Mouse (Mus musculus) kidney, postnatal 0 days (tissue): ENCODE measurements around the gene Prkn. TPM values are rescaled to one million over a fixed set of nuclear protein-coding genes. Genes with fewer than 3 reads are reported as not detected.

Experiments
- ATAC-seq: fragments of 200-750 bp; cut with Nextera tagmentation; replicated peaks from 2 replicates; pipeline ENCODE4 v1.8.0; 2017; ENCODE audit warnings: low read depth, moderate number of reproducible peaks, moderate TSS enrichment, moderate library complexity; ENCODE audit not compliant: low FRiP score
- DNase-seq: peaks from one replicate; pipeline ENCODE4 v3.0.0-alpha.2; 2016; ENCODE audit warnings: low spot score
- H3K27ac ChIP-seq: fragments of 300-500 bp; sonication (generic); 2 replicates; pipeline ENCODE4 v1.5.1; 2014; ENCODE audit warnings: mild to moderate bottlenecking
- H3K27me3 ChIP-seq: fragments of 300-500 bp; sonication (generic); 2 replicates; pipeline ENCODE4 v1.6.1; 2014; ENCODE audit warnings: low read length, mixed read lengths; ENCODE audit not compliant: insufficient read depth
- H3K36me3 ChIP-seq: fragments of 300-500 bp; sonication (generic); 2 replicates; pipeline ENCODE4 v1.6.1; 2014; ENCODE audit warnings: low read length, mixed read lengths; ENCODE audit not compliant: insufficient read depth
- H3K4me1 ChIP-seq: fragments of 300-500 bp; sonication (generic); replicated peaks from 2 replicates; pipeline ENCODE4 v1.6.1; 2014; ENCODE audit warnings: antibody characterized with exemption, low read length, mixed read lengths; ENCODE audit not compliant: insufficient read depth
- H3K4me2 ChIP-seq: fragments of 300-500 bp; sonication (generic); 2 replicates; pipeline ENCODE4 v1.6.1; 2014; ENCODE audit warnings: mild to moderate bottlenecking, low read length, moderate library complexity, mixed read lengths
- H3K4me3 ChIP-seq: fragments of 300-500 bp; sonication (generic); replicated peaks from 2 replicates; pipeline ENCODE4 v1.5.1; 2014; ENCODE audit warnings: low read depth, low read length
- H3K9ac ChIP-seq: fragments of 300-500 bp; sonication (generic); 2 replicates; pipeline ENCODE4 v1.6.1; 2014; ENCODE audit warnings: low read depth, low read length
- H3K9me3 ChIP-seq: fragments of 300-500 bp; sonication (generic); replicated peaks from 2 replicates; pipeline ENCODE4 v1.6.1; 2016; ENCODE audit warnings: low read length, inconsistent platforms, mixed read lengths
- CTCF ChIP-seq: IDR thresholded peaks from 2 replicates; pipeline ENCODE4 v1.5.1; 2016; ENCODE audit warnings: antibody characterized with exemption, low read depth, mild to moderate bottlenecking, moderate library complexity
- WGBS: fragments of 180-500 bp; shearing (Covaris S2); extraction: QIAGEN DNeasy Blood & Tissue Kit; methylation state at CpG from one replicate; pipeline ENCODE4 v1.1.7; 2014; 5-methylcytosine and 5-hydroxymethylcytosine counted together
- polyA plus RNA-seq: library from polyadenylated mRNA; unstranded; fragments of >200 nt; fragmentation: Nextera tagmentation; extraction: Ambion mirVana; gene quantifications from 2 replicates; pipeline ENCODE4 v1.2.1, GENCODE M21; 2015

Prkn gene
- polyA plus RNA-seq, 1 experiment from 2014 or later, result 3.6 TPM

GRCm38 (mm10) chr17:12031203-12031942 lies 1191.2 kb downstream of the Prkn start:
- no peaks in the 10 kb centered on the region for H3K9me3 ChIP-seq
- H3K36me3 ChIP-seq, result no peaks in the 10 kb centered on the region
- DNase-seq, result peak; percentile 78
- H3K4me2 ChIP-seq, result peak overlapping the region; percentile 25; the same call in 1 of the 2 replicates
- H3K27ac ChIP-seq, result no peak overlapping the region
- no peaks in the 10 kb centered on the region for H3K27me3 ChIP-seq
- TF ChIP-seq CTCF, result peak; percentile 67
- H3K9ac ChIP-seq, result no peak overlapping the region
- H3K4me3 ChIP-seq, result no peak overlapping the region
- ATAC-seq, result peak; percentile 53; the same call in 1 of the 2 replicates
- H3K4me1 ChIP-seq, result no peaks in the 10 kb centered on the region
- WGBS, result 2% methylated on average over 10 of the region's 10 CpGs

DNA sequence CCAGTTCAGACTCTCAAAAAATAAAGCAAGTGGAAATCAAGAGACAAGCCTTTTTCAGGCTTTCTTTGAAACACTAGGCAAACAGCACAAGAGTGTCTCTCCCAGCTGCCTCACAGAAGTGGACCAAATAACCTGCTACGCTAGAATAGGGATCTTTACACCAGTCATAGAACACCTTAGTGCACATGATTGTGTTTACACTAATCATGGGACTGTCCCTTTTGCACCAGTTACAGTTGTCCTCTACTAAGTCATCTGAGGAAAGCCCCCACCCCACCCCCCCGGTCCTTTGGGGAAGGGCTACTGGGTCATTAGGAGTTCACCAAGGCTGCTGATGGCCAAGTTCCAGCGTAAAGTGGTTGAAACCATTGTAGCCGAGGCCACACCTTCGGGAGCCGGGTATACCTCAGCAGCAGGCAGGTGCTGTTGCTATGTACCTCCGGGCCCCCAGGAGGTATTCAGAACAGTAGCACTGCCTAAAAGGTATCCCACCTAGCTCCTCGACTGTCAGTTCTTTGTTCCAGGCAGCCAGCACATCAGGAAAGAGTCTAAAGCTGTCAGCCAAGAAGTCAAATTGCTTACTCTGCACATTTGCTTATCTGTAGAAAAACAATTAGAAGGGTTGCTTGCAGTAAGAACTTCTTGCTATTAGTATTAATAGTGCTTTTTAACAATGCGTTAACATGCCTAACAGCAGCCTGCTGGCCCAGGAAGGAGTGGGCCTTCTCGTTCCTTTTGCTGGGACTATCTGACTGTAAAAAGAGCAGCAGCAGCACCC lies 1192.0 kb downstream of the Prkn start:
- DNase-seq (no peak), ATAC-seq (no peak)
- H3K27me3 ChIP-seq, result no peaks in the 10 kb centered on the region
- no peak overlapping the region for H3K4me2 ChIP-seq
- no peak overlapping the region for H3K4me3 ChIP-seq
- H3K4me1 ChIP-seq, result no peaks in the 10 kb centered on the region
- H3K36me3 ChIP-seq, result no peaks in the 10 kb centered on the region
- WGBS, result 64% methylated on average over 10 of the region's 10 CpGs
- TF ChIP-seq CTCF, result no peak
- H3K27ac ChIP-seq, result no peak overlapping the region
- no peaks in the 10 kb centered on the region for H3K9me3 ChIP-seq
- no peak overlapping the region for H3K9ac ChIP-seq

DNA sequence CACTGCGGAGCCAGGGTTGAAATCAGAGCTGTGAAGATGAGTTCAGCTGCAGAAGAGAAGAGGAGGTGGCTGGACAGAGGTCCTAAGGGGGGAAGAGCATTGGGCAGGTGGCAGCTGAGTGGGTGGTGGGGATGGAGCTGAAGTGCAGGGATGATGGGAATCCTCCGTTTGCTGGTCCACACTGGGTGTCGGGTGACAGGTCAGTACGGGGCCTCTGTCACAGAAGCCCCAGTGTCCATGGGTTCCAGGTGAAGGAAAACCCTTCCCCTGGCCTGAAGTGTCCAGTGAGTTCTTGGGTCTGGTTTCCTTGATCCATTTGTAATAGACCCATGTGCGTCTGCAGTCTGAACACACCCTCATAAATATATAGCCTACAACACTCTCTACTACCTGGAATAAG lies 1195.2 kb downstream of the Prkn start:
- Histone ChIP-seq H3K27me3 (no peaks in the 10 kb centered on the region), H3K9me3 (no peaks in the 10 kb centered on the region), H3K36me3 (no peaks in the 10 kb centered on the region), H3K4me1 (no peaks in the 10 kb centered on the region), H3K27ac (no peak overlapping the region), H3K4me3 (no peak overlapping the region), H3K4me2 (no peak overlapping the region), H3K9ac (no peak overlapping the region)
- no peak for ATAC-seq
- 38% methylated on average over 5 of the region's 5 CpGs for WGBS
- no peak for DNase-seq
- TF ChIP-seq CTCF, result no peak

DNA sequence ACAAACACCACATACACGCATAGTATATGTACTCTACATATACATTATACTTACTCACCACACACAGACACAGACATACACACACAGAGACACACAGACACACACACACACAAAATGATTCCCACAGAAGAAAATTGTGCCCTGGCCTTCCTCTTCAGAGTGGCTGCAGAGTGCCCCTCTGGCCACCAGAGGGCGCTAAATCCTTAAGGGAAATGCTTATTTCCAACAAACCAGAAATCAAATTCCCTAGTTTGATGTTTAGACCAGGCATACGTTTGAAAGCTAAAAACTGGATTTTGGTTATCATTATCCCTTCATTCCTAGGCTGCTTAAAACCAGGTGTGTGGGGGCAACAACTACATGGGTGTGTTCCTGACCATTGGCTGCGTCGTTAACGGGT lies 1196.0 kb downstream of the Prkn start:
- no peak overlapping the region for H3K27ac ChIP-seq
- no peak overlapping the region for H3K9ac ChIP-seq
- no peak overlapping the region for H3K4me3 ChIP-seq
- no peak overlapping the region for H3K4me2 ChIP-seq
- ATAC-seq (no peak), DNase-seq (peak; percentile 85)
- no peaks in the 10 kb centered on the region for H3K9me3 ChIP-seq
- peak; percentile 97 for TF ChIP-seq CTCF
- no peaks in the 10 kb centered on the region for H3K4me1 ChIP-seq
- no peaks in the 10 kb centered on the region for H3K36me3 ChIP-seq
- WGBS, result 42% methylated on average over 6 of the region's 6 CpGs
- no peaks in the 10 kb centered on the region for H3K27me3 ChIP-seq

GRCm38 (mm10) chr17:12037065-12037464 lies 1196.9 kb downstream of the Prkn start:
- ATAC-seq (no peak), DNase-seq (no peak)
- Histone ChIP-seq H3K9ac (no peak overlapping the region), H3K9me3 (no peaks in the 10 kb centered on the region), H3K36me3 (no peaks in the 10 kb centered on the region), H3K4me3 (no peak overlapping the region), H3K4me1 (no peaks in the 10 kb centered on the region), H3K27ac (no peak overlapping the region), H3K27me3 (no peaks in the 10 kb centered on the region), H3K4me2 (no peak overlapping the region)
- 67% methylated on average over 5 of the region's 5 CpGs for WGBS
- no peak for TF ChIP-seq CTCF

DNA sequence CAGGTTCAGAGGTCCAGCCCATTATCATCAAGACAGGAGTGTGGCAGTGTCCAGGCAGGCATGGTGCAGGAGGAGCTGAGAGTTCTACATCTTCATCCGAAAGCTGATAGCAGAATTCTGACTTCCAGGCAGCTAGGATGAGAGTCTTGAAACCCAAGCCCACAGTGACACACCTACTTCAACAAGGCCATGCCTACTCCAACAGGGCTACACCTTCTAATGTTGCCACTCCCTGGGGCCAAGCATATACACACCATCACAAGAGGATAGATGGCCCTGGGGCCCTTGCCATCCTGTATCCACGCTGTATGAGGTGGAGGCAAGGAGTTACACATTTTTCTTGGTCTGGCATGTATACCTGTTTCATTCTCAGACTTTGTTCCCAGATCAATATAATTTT lies 1197.4 kb downstream of the Prkn start:
- H3K27ac ChIP-seq, result no peak overlapping the region
- DNase-seq (no peak), ATAC-seq (no peak)
- no peak for TF ChIP-seq CTCF
- no peaks in the 10 kb centered on the region for H3K27me3 ChIP-seq
- H3K4me2 ChIP-seq, result no peak overlapping the region
- no peak overlapping the region for H3K9ac ChIP-seq
- no peaks in the 10 kb centered on the region for H3K9me3 ChIP-seq
- WGBS, result 84% methylated on average over 2 of the region's 2 CpGs
- no peaks in the 10 kb centered on the region for H3K4me1 ChIP-seq
- no peak overlapping the region for H3K4me3 ChIP-seq
- no peaks in the 10 kb centered on the region for H3K36me3 ChIP-seq
